Mouse (Mus musculus) ES-E14 (cell line): ENCODE data around the gene Yaf2. TPM values are rescaled to one million over a fixed set of nuclear protein-coding genes. Genes with fewer than 3 reads are reported as not detected.

Experiments used
- DNase-seq: peaks from one replicate; pipeline ENCODE4 v3.0.0-alpha.2; 2013; ENCODE audit warnings: low read depth, low spot score
- H3K27ac ChIP-seq: 2 replicates; pipeline ENCODE4 v1.5.1; 2012; ENCODE audit warnings: low read depth, mild to moderate bottlenecking, low read length, moderate library complexity, mixed read lengths; ENCODE audit not compliant: poor library complexity, insufficient read depth, severe bottlenecking
- H3K36me3 ChIP-seq: 2 replicates; pipeline ENCODE4 v1.6.1; 2012; ENCODE audit warnings: mild to moderate bottlenecking, low read length, moderate library complexity, mixed read lengths; ENCODE audit not compliant: control insufficient read depth, poor library complexity, insufficient read depth, severe bottlenecking
- H3K4me1 ChIP-seq, 2 experiments: fragments of 150-350 bp in 1 of 2; sonication (generic) in 1 of 2; 2 replicates each; pipeline ENCODE4 v1.6.1; 2012; ENCODE audit warnings: low read length in 2 of 2, mild to moderate bottlenecking in 1 of 2, mixed read lengths in 1 of 2; ENCODE audit not compliant: control insufficient read depth in 2 of 2, insufficient read depth in 2 of 2, poor library complexity in 1 of 2
- H3K4me3 ChIP-seq, 2 experiments: fragments of 150-350 bp in 1 of 2; sonication (generic) in 1 of 2; 2 replicates each; pipeline ENCODE4 v1.5.1; 2012; ENCODE audit warnings: low read length in 2 of 2, low read depth in 1 of 2, mild to moderate bottlenecking in 1 of 2, mixed read lengths in 1 of 2; ENCODE audit not compliant: insufficient read depth in 1 of 2, poor library complexity in 1 of 2, severe bottlenecking in 1 of 2
- H3K9ac ChIP-seq: 2 replicates; pipeline ENCODE4 v1.6.1; 2012; ENCODE audit warnings: low read depth, mild to moderate bottlenecking, low read length, mixed read lengths; ENCODE audit not compliant: poor library complexity, insufficient read depth, severe bottlenecking
- H3K9me3 ChIP-seq: fragments of 150-350 bp; sonication (generic); 2 replicates; pipeline ENCODE4 v1.6.1; 2012; ENCODE audit warnings: low read depth, mild to moderate bottlenecking, low read length; ENCODE audit not compliant: control insufficient read depth, insufficient read depth
- CHD2 ChIP-seq: IDR thresholded peaks from 2 replicates; pipeline ENCODE4 v1.6.1; 2014; ENCODE audit warnings: mild to moderate bottlenecking, low read depth, low read length, inconsistent platforms
- HCFC1 ChIP-seq: IDR thresholded peaks from 2 replicates; pipeline ENCODE4 v1.6.1; 2012; ENCODE audit warnings: low read length, inconsistent platforms, borderline replicate concordance; ENCODE audit not compliant: insufficient read depth
- MAFK ChIP-seq: IDR thresholded peaks from 2 replicates; pipeline ENCODE4 v1.6.1; 2014; ENCODE audit warnings: mild to moderate bottlenecking, low read depth, low read length, inconsistent platforms; ENCODE audit not compliant: insufficient read depth
- ZC3H11A ChIP-seq: IDR thresholded peaks from 2 replicates; pipeline ENCODE4 v1.6.1; 2012; ENCODE audit warnings: low read depth, mild to moderate bottlenecking, inconsistent platforms, low read length, borderline replicate concordance
- ZNF384 ChIP-seq: IDR thresholded peaks from 2 replicates; pipeline ENCODE4 v1.6.1; 2012; ENCODE audit warnings: low read depth, low read length, inconsistent platforms
- in situ Hi-C, 2 experiments: fragments of 600-800 bp; cut with MboI; formaldehyde crosslinking; loops; one replicate each; pipeline ENCODE4 v1.15.1; 2025; ENCODE audit warnings: low sequenced_read_pairs in 2 of 2, inconsistent platforms in 1 of 2; ENCODE audit not compliant: unreplicated experiment in 2 of 2
- total RNA-seq: library from RNA; depleted of rRNA; stranded (reverse); fragments of 300-350 nt; gene quantifications from 2 replicates; pipeline ENCODE4 v1.2.3, GENCODE M21; 2012

Yaf2 gene
- total RNA-seq, 1 experiment: 19.8 TPM

DNA sequence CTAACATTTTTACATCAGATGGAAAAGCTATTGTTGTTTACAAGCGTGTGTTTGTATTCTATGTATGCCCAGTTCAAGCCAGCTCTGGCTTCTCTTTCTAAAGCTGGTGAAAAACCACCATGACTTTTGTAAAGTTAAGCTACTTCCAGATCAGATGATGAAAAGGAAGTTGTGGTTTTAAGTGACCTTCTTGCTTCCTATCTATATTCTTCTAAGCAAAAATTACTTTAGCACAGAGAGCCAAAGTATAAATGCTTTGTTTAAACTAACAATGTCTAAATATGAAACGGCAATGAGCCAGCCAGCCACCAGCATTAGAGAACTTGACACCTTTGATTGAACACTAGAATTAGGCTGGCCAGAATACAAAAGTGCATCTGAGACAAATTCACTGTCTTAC lies 38.5 kb downstream of the Yaf2 start:
- no peaks in the 10 kb centered on the region for H3K4me1 ChIP-seq
- no peaks in the 10 kb centered on the region for H3K36me3 ChIP-seq
- H3K4me3 ChIP-seq: no peak overlapping the region
- in situ Hi-C loops: no loop called here
- TF ChIP-seq ZC3H11A (no peak), HCFC1 (no peak), ZNF384 (no peak), MAFK (no peak), CHD2 (no peak)
- DNase-seq: no peak
- no peaks in the 10 kb centered on the region for H3K9me3 ChIP-seq
- H3K27ac ChIP-seq: no peak overlapping the region
- no peak overlapping the region for H3K9ac ChIP-seq

- no peak for TF ChIP-seq ZNF384
- Histone ChIP-seq H3K4me1 (no peaks in the 10 kb centered on the region), H3K9ac (no peak overlapping the region), H3K36me3 (no peaks in the 10 kb centered on the region), H3K4me3 (no peak overlapping the region), H3K27ac (no peak overlapping the region), H3K9me3 (no peaks in the 10 kb centered on the region)
- no peak for DNase-seq
- in situ Hi-C loops: no loop called here
These were observed 42.3 kb downstream of the Yaf2 start for GRCm38 (mm10) chr15:93294483-93294882.

DNA sequence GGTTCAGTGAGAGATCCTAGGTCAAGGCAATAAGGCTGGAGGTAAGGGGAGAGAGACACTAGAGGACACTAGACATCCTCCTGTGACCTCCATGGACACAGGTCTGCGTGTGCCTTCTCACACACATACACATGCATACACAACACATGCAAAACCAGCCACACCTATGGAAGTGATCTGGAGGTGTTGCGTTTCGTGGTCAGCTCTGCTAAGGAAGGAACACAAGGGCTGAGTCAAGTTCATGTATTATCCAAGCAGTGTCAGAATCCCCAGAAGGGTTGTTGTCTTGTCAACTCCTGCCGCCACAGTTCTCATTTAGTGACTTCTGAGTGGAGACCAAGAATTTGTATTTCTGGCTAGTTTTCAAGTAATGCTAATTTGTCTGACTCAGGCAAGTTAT lies 48.4 kb downstream of the Yaf2 start:
- no peak overlapping the region for H3K9ac ChIP-seq
- TF ChIP-seq HCFC1 (no peak), ZC3H11A (no peak)
- no peak for DNase-seq
- H3K27ac ChIP-seq: no peak overlapping the region
- H3K4me3 ChIP-seq: no peak overlapping the region
- in situ Hi-C loops: no loop called here
- peaks cover 0 to 2% of the 10 kb centered on the region in 2 experiments; a peak in 1 of 4 replicates for H3K4me1 ChIP-seq
- H3K9me3 ChIP-seq: no peaks in the 10 kb centered on the region
- H3K36me3 ChIP-seq: no peaks in the 10 kb centered on the region

DNA sequence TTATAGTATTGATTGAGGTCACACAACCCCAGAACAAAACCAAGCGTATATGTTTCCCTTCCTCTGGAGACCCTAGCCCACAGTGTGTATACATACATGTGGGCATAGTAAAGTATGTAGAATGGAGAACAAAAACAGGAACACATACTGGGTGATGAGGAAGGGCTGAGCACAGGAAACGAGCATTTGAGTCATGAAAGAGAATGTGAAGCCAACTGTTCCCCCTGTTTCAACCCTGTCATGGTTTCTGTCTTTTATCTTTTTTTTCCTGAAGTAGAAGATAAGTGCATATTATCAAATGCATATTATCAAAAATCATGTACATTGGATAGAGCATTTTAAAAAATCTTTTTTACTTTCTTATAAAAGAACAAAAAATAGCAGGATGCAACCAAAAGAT lies 49.1 kb downstream of the Yaf2 start:
- in situ Hi-C loops: no loop called here

GRCm38 (mm10) chr15:93285244-93285643 lies 51.5 kb downstream of the Yaf2 start:
- no peak for TF ChIP-seq ZNF384
- TF ChIP-seq CHD2: no peak
- no peak for TF ChIP-seq MAFK
- TF ChIP-seq HCFC1: no peak
- TF ChIP-seq ZC3H11A: no peak
- Histone ChIP-seq H3K9me3 (no peaks in the 10 kb centered on the region), H3K4me1 (peaks cover 0 to 2% of the 10 kb centered on the region in 2 experiments; a peak in 1 of 4 replicates), H3K27ac (no peak overlapping the region), H3K36me3 (no peaks in the 10 kb centered on the region), H3K9ac (no peak overlapping the region), H3K4me3 (no peak overlapping the region)
- in situ Hi-C loops: no loop called here
- no peak for DNase-seq

More for the DNA sequence above, 49.1 kb downstream of the Yaf2 start:
- Histone ChIP-seq H3K4me1 (peaks cover 0 to 2% of the 10 kb centered on the region in 2 experiments; a peak in 1 of 4 replicates), H3K4me3 (no peak overlapping the region), H3K27ac (no peak overlapping the region), H3K9me3 (no peaks in the 10 kb centered on the region), H3K36me3 (no peaks in the 10 kb centered on the region), H3K9ac (no peak overlapping the region)
- TF ChIP-seq HCFC1 (no peak), MAFK (no peak), CHD2 (no peak)
- DNase-seq: no peak
